Mouse (Mus musculus) forebrain, embryonic 14.5 days (tissue): ENCODE results near the gene Fgd5. TPM values are rescaled to one million over a fixed set of nuclear protein-coding genes. Genes with fewer than 3 reads are reported as not detected.

ENCODE experiments used
- polyA plus RNA-seq: library from polyadenylated mRNA; unstranded; fragments of >200 nt; fragmentation: Nextera tagmentation; extraction: Ambion mirVana; gene quantifications from 2 replicates; pipeline ENCODE4 v1.2.1, GENCODE M21; 2014

Fgd5 gene
- polyA plus RNA-seq, 1 experiment from 2014 or later: 5.6 TPM

Other genes with a start within 250 kb of the Fgd5 start
- gene Grip2, start 151.6 kb upstream of the Fgd5 start, polyA plus RNA-seq: 2.6 and 5.1 TPM in 2 replicates
- 38.9 and 43.8 TPM in 2 replicates for gene Ccdc174, start 100.8 kb upstream of the Fgd5 start, polyA plus RNA-seq
- gene 4930590J08Rik, start 76.1 kb upstream of the Fgd5 start, polyA plus RNA-seq: 0.61 and 0.70 TPM in 2 replicates
- 16.1 and 18.7 TPM in 2 replicates for gene Nr2c2, start 112.5 kb downstream of the Fgd5 start, polyA plus RNA-seq
- 56.4 and 61.1 TPM in 2 replicates for gene Mrps25, start 205.2 kb downstream of the Fgd5 start, polyA plus RNA-seq
- gene Rbsn, start 236.0 kb downstream of the Fgd5 start, polyA plus RNA-seq: 17.1 and 20.2 TPM in 2 replicates